Mouse (Mus musculus): ENCODE results near the gene Itm2c.

The Itm2c gene

GRCm38 (mm10) chr1:85933631-85934465 is 39.8 kb downstream of the Itm2c start:
- DNase-seq (ENCODE audit: low spot score): no peak

DNA sequence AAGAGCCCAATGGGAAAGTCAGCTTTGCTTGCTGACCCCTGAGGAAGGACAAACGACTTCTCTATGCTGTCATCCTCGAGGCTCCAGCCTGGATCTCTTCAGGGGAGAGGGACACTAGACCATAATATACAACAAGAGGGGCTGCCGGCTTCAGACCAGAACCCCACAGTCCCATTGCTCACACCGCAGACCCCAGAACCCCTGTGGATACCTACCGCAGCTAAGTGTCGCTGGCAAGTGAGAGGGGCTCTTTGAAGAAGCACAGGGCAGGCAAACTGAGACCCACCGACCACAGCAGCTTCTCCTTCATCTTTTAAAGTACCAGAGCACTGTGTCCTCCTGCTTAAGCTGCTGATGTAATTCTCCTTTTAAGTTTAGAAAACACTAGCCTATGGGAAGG is 40.5 kb downstream of the Itm2c start:
- DNase-seq (ENCODE audit: low spot score): no peak

DNA sequence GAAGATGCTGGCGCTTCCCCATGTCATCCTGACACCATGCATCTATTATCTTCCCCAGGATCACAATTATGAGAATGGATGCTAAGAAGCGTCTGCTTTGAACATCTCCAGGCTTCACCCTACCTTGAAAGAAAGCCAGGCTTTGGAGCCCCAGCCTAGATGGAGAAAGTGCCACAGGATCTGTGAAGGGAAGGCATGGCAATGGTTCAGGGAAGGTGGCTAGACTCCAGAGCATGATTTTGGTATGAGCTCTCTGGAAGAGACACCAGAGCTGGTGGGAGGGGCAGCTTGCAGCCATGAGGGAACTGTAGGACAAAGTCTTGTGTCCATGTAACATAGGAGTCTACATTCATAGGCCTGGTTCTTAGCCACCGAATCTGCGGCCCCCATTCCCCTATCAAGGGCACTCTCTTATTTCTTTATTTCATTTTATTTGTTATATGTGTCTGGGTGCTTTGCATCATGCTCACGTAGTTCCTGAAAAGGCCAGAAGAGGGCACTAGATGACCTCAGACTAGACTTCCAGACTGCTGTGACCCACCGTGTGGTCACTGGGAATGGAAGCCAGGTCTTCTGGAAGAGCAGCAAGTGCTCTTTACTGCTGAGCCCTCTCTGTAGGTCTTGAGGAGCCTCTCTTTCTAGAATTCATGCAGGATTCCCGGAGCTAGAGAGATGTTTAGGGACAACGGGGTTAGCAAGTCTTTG is 41.2 kb downstream of the Itm2c start:
- peak; percentile 83 for DNase-seq (ENCODE audit: low spot score)

DNA sequence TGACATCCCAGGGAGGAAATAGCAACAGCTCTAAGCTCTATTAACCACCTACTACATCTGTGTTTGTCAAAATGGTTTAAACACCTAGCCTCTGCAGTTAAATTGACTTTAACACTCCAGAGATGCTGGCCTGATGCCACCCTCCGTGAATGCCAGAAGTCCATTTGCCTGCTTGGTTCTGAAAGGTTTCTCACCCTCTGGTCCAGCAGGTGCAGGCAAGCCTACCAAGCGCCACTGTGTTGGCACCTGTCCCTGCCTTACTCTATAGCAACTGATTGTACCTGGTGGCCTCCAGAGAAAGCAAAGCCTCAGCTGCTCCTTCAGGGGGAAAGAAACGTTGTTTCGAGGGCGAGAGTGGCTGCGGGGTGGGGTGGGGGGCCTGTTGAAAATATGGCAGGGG is 42.2 kb downstream of the Itm2c start:
- no peak for DNase-seq (ENCODE audit: low spot score)

GRCm38 (mm10) chr1:85937323-85937722 is 43.2 kb downstream of the Itm2c start:
- DNase-seq (ENCODE audit: low spot score): no peak

DNA sequence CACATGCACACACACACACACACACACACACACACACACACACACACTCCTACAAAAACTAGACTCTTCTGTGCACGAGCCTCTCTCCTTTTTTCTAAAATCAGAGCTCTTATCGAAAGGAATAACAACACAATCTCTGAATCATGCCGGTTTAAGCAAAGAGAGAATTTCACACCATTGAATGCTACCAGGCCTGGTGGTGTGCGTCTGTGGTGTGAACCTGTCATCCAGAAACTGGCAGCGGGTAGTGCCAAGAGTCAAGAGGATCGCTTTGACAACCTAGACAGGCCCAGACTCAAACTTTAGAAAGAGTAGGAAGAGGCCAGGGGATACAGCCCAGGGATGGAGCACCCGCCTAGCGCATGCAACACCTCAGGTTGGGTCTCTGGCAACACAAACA is 48.2 kb downstream of the Itm2c start:
- no peak for DNase-seq (ENCODE audit: low spot score)

DNA sequence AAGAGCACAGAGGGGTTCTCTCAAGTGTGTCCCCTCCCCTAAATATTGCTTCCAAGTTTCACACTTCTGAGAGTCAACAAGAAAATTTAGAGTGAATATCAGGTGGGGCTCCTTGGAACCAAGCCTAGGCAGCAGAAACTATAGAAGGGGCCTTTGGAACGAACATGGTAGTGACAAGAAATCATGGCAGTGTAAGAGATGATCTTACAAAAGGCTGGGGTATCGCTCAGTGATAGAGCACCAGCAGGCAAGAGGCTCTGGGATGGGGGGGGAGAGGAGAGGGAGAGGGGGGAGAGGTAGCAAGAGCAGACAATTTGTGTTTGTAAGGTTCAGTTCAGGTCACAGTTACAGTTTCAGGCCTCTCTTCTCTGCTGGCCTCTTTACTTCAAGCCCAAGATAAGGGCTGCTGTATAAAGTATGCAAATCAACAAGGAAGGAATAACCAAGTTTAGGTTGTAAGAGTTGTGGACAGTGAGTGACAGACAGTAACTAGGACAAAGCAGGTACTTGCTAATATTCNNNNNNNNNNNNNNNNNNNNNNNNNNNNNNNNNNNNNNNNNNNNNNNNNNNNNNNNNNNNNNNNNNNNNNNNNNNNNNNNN is 55.1 kb downstream of the Itm2c start:
- DNase-seq (ENCODE audit: low spot score): no peak

DNA sequence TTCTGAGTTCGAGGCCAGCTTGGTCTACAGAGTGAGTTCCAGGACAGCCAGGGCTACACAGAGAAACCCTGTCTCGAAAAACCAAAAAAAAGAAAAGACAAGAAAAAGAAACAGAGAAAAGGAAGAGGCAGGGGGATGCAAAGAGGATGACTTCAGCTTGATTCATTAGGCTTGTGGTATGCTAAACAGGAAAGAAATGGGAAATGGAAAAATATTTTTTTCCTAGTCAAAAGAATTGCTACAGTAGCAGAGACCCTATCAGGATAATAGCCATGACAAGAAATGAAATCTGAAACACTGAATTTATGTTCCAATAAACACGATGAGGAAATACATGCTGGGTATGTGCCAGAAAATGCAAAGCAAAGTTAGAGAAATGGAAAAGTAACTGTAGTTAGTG is 61.1 kb downstream of the Itm2c start:
- DNase-seq (ENCODE audit: low spot score): no peak

DNA sequence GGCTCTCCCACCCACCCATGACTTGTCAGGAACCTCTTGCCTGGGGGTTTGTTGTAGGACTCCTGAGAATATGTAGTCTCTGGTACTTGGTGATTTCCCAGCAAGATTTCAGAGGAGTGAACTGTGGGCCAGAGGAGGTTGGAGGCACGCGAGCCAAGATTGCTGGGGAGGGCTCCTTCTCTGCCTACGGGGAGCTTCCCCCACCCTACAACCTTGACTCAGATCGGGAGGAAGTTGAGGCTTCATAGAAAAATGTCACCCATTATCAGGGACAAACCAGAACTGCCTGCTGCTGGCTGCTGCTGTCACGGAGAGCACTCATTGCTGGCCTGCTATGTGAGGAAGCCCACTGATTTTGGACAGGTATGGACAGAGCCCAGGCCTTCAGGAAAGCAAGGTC is 63.2 kb downstream of the Itm2c start:
- DNase-seq (ENCODE audit: low spot score): no peak

- DNase-seq (ENCODE audit: low spot score): no peak
Observed at GRCm38 (mm10) chr1:85957942-85958619, 64.0 kb downstream of the Itm2c start.

Measured in testis, postnatal 10 days (tissue).